Mouse (Mus musculus): ENCODE data around the gene Rnf180. TPM values are rescaled to one million over a fixed set of nuclear protein-coding genes. Genes with fewer than 3 reads are reported as not detected.

Rnf180 gene
- total RNA-seq, 1 experiment from 2014 or later: 7.8 TPM

- ATAC-seq (replicated peaks in 1 of 2; ENCODE audit: insufficient read depth in 1 of 2, low FRiP score in 2 of 2, low TSS enrichment in 1 of 2, low read depth in 1 of 2, poor library complexity in 2 of 2, severe bottlenecking in 2 of 2): no peak
Observed at GRCm38 (mm10) chr13:105270394-105271094, 24.1 kb downstream of the Rnf180 start.

- peak in 1 of 2 experiments; percentile 27; a peak in 1 of 4 replicates for ATAC-seq (replicated peaks in 1 of 2; ENCODE audit: insufficient read depth in 1 of 2, low FRiP score in 2 of 2, low TSS enrichment in 1 of 2, low read depth in 1 of 2, poor library complexity in 2 of 2, severe bottlenecking in 2 of 2)
Observed at GRCm38 (mm10) chr13:105267464-105267863, 27.2 kb downstream of the Rnf180 start.

GRCm38 (mm10) chr13:105266746-105267145 lies 27.9 kb downstream of the Rnf180 start:
- peak; percentile 71 to 92 for ATAC-seq (replicated peaks in 1 of 2; ENCODE audit: insufficient read depth in 1 of 2, low FRiP score in 2 of 2, low TSS enrichment in 1 of 2, low read depth in 1 of 2, poor library complexity in 2 of 2, severe bottlenecking in 2 of 2)

GRCm38 (mm10) chr13:105256757-105257433 lies 37.7 kb downstream of the Rnf180 start:
- ATAC-seq (replicated peaks in 1 of 2; ENCODE audit: insufficient read depth in 1 of 2, low FRiP score in 2 of 2, low TSS enrichment in 1 of 2, low read depth in 1 of 2, poor library complexity in 2 of 2, severe bottlenecking in 2 of 2): no peak

GRCm38 (mm10) chr13:105250767-105251166 lies 43.8 kb downstream of the Rnf180 start:
- ATAC-seq (replicated peaks in 1 of 2; ENCODE audit: insufficient read depth in 1 of 2, low FRiP score in 2 of 2, low TSS enrichment in 1 of 2, low read depth in 1 of 2, poor library complexity in 2 of 2, severe bottlenecking in 2 of 2): no peak

- ATAC-seq (replicated peaks in 1 of 2; ENCODE audit: insufficient read depth in 1 of 2, low FRiP score in 2 of 2, low TSS enrichment in 1 of 2, low read depth in 1 of 2, poor library complexity in 2 of 2, severe bottlenecking in 2 of 2): no peak
Observed at GRCm38 (mm10) chr13:105250264-105250663, 44.4 kb downstream of the Rnf180 start.

GRCm38 (mm10) chr13:105249599-105249998 lies 45.0 kb downstream of the Rnf180 start:
- ATAC-seq (replicated peaks in 1 of 2; ENCODE audit: insufficient read depth in 1 of 2, low FRiP score in 2 of 2, low TSS enrichment in 1 of 2, low read depth in 1 of 2, poor library complexity in 2 of 2, severe bottlenecking in 2 of 2): no peak

GRCm38 (mm10) chr13:105247691-105248090 lies 46.9 kb downstream of the Rnf180 start:
- no peak for ATAC-seq (replicated peaks in 1 of 2; ENCODE audit: insufficient read depth in 1 of 2, low FRiP score in 2 of 2, low TSS enrichment in 1 of 2, low read depth in 1 of 2, poor library complexity in 2 of 2, severe bottlenecking in 2 of 2)

GRCm38 (mm10) chr13:105240810-105241209 lies 53.8 kb downstream of the Rnf180 start:
- no peak for ATAC-seq (replicated peaks in 1 of 2; ENCODE audit: insufficient read depth in 1 of 2, low FRiP score in 2 of 2, low TSS enrichment in 1 of 2, low read depth in 1 of 2, poor library complexity in 2 of 2, severe bottlenecking in 2 of 2)

- no peak for ATAC-seq (replicated peaks in 1 of 2; ENCODE audit: insufficient read depth in 1 of 2, low FRiP score in 2 of 2, low TSS enrichment in 1 of 2, low read depth in 1 of 2, poor library complexity in 2 of 2, severe bottlenecking in 2 of 2)
Observed at GRCm38 (mm10) chr13:105227126-105227525, 67.5 kb downstream of the Rnf180 start.

GRCm38 (mm10) chr13:105224048-105224447 lies 70.6 kb downstream of the Rnf180 start:
- peak; percentile 30 to 40; a peak in 1 of 4 replicates for ATAC-seq (replicated peaks in 1 of 2; ENCODE audit: insufficient read depth in 1 of 2, low FRiP score in 2 of 2, low TSS enrichment in 1 of 2, low read depth in 1 of 2, poor library complexity in 2 of 2, severe bottlenecking in 2 of 2)

GRCm38 (mm10) chr13:105223147-105223546 lies 71.5 kb downstream of the Rnf180 start:
- ATAC-seq (replicated peaks in 1 of 2; ENCODE audit: insufficient read depth in 1 of 2, low FRiP score in 2 of 2, low TSS enrichment in 1 of 2, low read depth in 1 of 2, poor library complexity in 2 of 2, severe bottlenecking in 2 of 2): peak in 1 of 2 experiments; percentile 87; a peak in 3 of 4 replicates

- no peak for ATAC-seq (replicated peaks in 1 of 2; ENCODE audit: insufficient read depth in 1 of 2, low FRiP score in 2 of 2, low TSS enrichment in 1 of 2, low read depth in 1 of 2, poor library complexity in 2 of 2, severe bottlenecking in 2 of 2)
Observed at GRCm38 (mm10) chr13:105222016-105222725, 72.4 kb downstream of the Rnf180 start.

- no peak for ATAC-seq (replicated peaks in 1 of 2; ENCODE audit: insufficient read depth in 1 of 2, low FRiP score in 2 of 2, low TSS enrichment in 1 of 2, low read depth in 1 of 2, poor library complexity in 2 of 2, severe bottlenecking in 2 of 2)
Observed at GRCm38 (mm10) chr13:105210746-105211145, 83.9 kb downstream of the Rnf180 start.

- no peak for ATAC-seq (replicated peaks in 1 of 2; ENCODE audit: insufficient read depth in 1 of 2, low FRiP score in 2 of 2, low TSS enrichment in 1 of 2, low read depth in 1 of 2, poor library complexity in 2 of 2, severe bottlenecking in 2 of 2)
Observed at GRCm38 (mm10) chr13:105203851-105204250, 90.8 kb downstream of the Rnf180 start.

- no peak for ATAC-seq (replicated peaks in 1 of 2; ENCODE audit: insufficient read depth in 1 of 2, low FRiP score in 2 of 2, low TSS enrichment in 1 of 2, low read depth in 1 of 2, poor library complexity in 2 of 2, severe bottlenecking in 2 of 2)
Observed at GRCm38 (mm10) chr13:105198658-105199057, 96.0 kb downstream of the Rnf180 start.

GRCm38 (mm10) chr13:105198028-105198427 lies 96.6 kb downstream of the Rnf180 start:
- no peak; a peak in 1 of 4 replicates for ATAC-seq (replicated peaks in 1 of 2; ENCODE audit: insufficient read depth in 1 of 2, low FRiP score in 2 of 2, low TSS enrichment in 1 of 2, low read depth in 1 of 2, poor library complexity in 2 of 2, severe bottlenecking in 2 of 2)

GRCm38 (mm10) chr13:105193583-105193982 lies 101.0 kb downstream of the Rnf180 start:
- no peak for ATAC-seq (replicated peaks in 1 of 2; ENCODE audit: insufficient read depth in 1 of 2, low FRiP score in 2 of 2, low TSS enrichment in 1 of 2, low read depth in 1 of 2, poor library complexity in 2 of 2, severe bottlenecking in 2 of 2)

All from hematopoietic stem cell, adult 5-6 weeks (primary cell).